Mouse (Mus musculus) liver, postnatal 0 days (tissue): ENCODE results near the gene Tctn1.

Experiments
- CTCF ChIP-seq: sonication (generic); IDR thresholded peaks from 2 replicates; pipeline ENCODE4 v1.5.1; 2016; ENCODE audit warnings: antibody characterized with exemption, low read depth
- EP300 ChIP-seq: IDR thresholded peaks from 2 replicates; pipeline ENCODE4 v1.6.1; 2016; ENCODE audit warnings: antibody characterized with exemption, low read depth, mild to moderate bottlenecking

DNA sequence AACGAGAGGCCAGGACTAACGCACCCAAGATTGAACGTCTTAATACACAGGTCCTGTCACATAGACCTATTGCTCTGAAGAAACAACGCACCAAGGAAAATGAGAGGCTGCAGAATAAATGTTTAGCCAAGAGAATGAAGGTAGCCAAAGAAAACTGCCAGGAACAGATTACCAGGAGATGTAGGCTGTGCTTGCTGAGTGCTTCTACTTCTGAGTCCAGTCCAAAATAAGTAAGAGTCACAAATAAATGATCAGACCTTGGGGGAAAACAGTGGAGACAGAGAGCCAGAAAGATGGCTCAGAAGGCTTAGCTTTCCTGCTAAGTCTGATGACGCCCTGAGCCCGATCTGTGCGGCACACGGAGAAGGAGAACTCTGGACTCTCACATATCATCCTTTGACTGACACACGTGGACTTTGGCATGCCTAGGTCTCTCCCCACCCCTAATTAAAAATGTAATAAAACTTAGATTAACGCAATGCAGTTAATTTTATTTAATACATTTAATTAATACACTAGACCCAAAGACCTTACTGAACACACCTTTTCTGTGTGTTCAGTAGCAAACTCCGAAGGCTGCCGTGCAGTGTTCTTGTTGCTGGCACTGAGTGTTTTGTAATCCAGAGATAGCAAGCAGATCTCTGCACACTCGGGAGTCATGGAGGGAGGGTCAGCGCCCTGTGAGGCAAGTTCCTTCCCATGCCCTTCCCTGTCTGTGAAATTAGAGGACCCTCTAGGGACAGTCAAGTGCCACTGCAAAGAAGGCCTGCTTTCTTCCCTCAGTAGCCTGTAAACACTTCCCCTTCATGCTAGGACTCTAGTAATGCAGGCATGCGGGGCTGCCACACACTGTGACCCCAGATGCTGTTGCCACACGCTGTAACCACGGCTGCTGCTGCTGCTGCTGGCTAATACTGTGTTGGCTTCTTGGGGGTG lies 38.8 kb upstream of the Tctn1 start:
- TF ChIP-seq CTCF (peak; percentile 71), EP300 (no peak)
